Mouse (Mus musculus) heart, embryonic 10.5 days (tissue): ENCODE measurements around the gene Nfyb. TPM values are rescaled to one million over a fixed set of nuclear protein-coding genes. Genes with fewer than 3 reads are reported as not detected.

ENCODE experiments used
- polyA plus RNA-seq: library from polyadenylated mRNA; unstranded; fragments of >200 nt; fragmentation: Nextera tagmentation; extraction: Ambion mirVana; gene quantifications from 2 replicates; pipeline ENCODE4 v1.2.1, GENCODE M21; 2016

The Nfyb gene
- polyA plus RNA-seq, 1 experiment from 2014 or later, result 37.2 TPM

Other genes starting within 250 kb of the Nfyb start
- gene 1190007I07Rik, start 140.9 kb downstream of the Nfyb start, polyA plus RNA-seq, result 37.5 and 41.8 TPM in 2 replicates
- gene Tdg, start 134.3 kb downstream of the Nfyb start, polyA plus RNA-seq, result 151 and 163 TPM in 2 replicates
- gene Glt8d2, start 73.5 kb downstream of the Nfyb start, polyA plus RNA-seq, result 1.2 and 1.3 TPM in 2 replicates
- gene Hcfc2, start 68.0 kb downstream of the Nfyb start, polyA plus RNA-seq, result 37.7 and 44.3 TPM in 2 replicates
- 102 and 120 TPM in 2 replicates for gene Txnrd1, start 69.8 kb upstream of the Nfyb start, polyA plus RNA-seq
- gene Eid3, start 102.5 kb upstream of the Nfyb start, polyA plus RNA-seq, result 0.28 and 0.55 TPM in 2 replicates
- 1.2 and 1.5 TPM in 2 replicates for gene Chst11, start 221.4 kb upstream of the Nfyb start, polyA plus RNA-seq